Mouse (Mus musculus) liver, embryonic 11.5 days (tissue): ENCODE measurements around the gene Cars. TPM values are rescaled to one million over a fixed set of nuclear protein-coding genes. Genes with fewer than 3 reads are reported as not detected.
A peak's percentile ranks its signal among the peaks of the same experiment; 100 is the strongest.
"Not testable (repeated sequence)": the region's sequence is repeated elsewhere in the genome, so short reads cannot be mapped to it uniquely, and the experiment has no call there.

Source experiments
- ATAC-seq: fragments of 200-750 bp; cut with Nextera tagmentation; replicated peaks from 2 replicates; pipeline ENCODE4 v1.8.0; 2017; ENCODE audit warnings: moderate number of reproducible peaks, mild to moderate bottlenecking, moderate TSS enrichment, moderate library complexity; ENCODE audit not compliant: low FRiP score
- DNase-seq: peaks from one replicate; pipeline ENCODE4 v3.0.0-alpha.2; 2017; ENCODE audit warnings: low spot score
- H3K27ac ChIP-seq: fragments of 300-500 bp; sonication (generic); 2 replicates; pipeline ENCODE4 v1.5.1; 2014; ENCODE audit warnings: mild to moderate bottlenecking, low read depth, low read length, control low read depth
- H3K27me3 ChIP-seq: fragments of 300-500 bp; sonication (generic); replicated peaks from 2 replicates; pipeline ENCODE4 v1.6.1; 2014; ENCODE audit warnings: low read length, mixed read lengths; ENCODE audit not compliant: control insufficient read depth, insufficient read depth
- H3K36me3 ChIP-seq: fragments of 300-500 bp; sonication (generic); 2 replicates; pipeline ENCODE4 v1.6.1; 2014; ENCODE audit warnings: mild to moderate bottlenecking, low read length, moderate library complexity, mixed read lengths; ENCODE audit not compliant: control insufficient read depth, insufficient read depth
- H3K4me1 ChIP-seq: fragments of 300-500 bp; sonication (generic); replicated peaks from 2 replicates; pipeline ENCODE4 v1.6.1; 2014; ENCODE audit warnings: low read length, mixed read lengths; ENCODE audit not compliant: control insufficient read depth, insufficient read depth
- H3K4me2 ChIP-seq: fragments of 300-500 bp; sonication (generic); 2 replicates; pipeline ENCODE4 v1.6.1; 2014; ENCODE audit warnings: mild to moderate bottlenecking, control low read depth, moderate library complexity
- H3K4me3 ChIP-seq: fragments of 300-500 bp; sonication (generic); 2 replicates; pipeline ENCODE4 v1.5.1; 2014; ENCODE audit warnings: low read depth, low read length, control low read depth
- H3K9ac ChIP-seq: fragments of 300-500 bp; sonication (generic); 2 replicates; pipeline ENCODE4 v1.6.1; 2014; ENCODE audit warnings: low read depth, low read length, control low read depth
- H3K9me3 ChIP-seq: fragments of 300-500 bp; sonication (generic); 2 replicates; pipeline ENCODE4 v1.6.1; 2016; ENCODE audit warnings: low read length, inconsistent platforms, mixed read lengths; ENCODE audit not compliant: control insufficient read depth
- WGBS: fragments of 180-500 bp; shearing (Covaris S2); extraction: QIAGEN DNeasy Blood & Tissue Kit; methylation state at CpG from one replicate; pipeline ENCODE4 v1.1.7; 2014; 5-methylcytosine and 5-hydroxymethylcytosine counted together
- polyA plus RNA-seq: library from polyadenylated mRNA; unstranded; fragments of >200 nt; fragmentation: Nextera tagmentation; extraction: Ambion mirVana; gene quantifications from 2 replicates; pipeline ENCODE4 v1.2.1, GENCODE M21; 2014

Cars gene
- 100 and 107 TPM in 2 replicates for polyA plus RNA-seq

DNA sequence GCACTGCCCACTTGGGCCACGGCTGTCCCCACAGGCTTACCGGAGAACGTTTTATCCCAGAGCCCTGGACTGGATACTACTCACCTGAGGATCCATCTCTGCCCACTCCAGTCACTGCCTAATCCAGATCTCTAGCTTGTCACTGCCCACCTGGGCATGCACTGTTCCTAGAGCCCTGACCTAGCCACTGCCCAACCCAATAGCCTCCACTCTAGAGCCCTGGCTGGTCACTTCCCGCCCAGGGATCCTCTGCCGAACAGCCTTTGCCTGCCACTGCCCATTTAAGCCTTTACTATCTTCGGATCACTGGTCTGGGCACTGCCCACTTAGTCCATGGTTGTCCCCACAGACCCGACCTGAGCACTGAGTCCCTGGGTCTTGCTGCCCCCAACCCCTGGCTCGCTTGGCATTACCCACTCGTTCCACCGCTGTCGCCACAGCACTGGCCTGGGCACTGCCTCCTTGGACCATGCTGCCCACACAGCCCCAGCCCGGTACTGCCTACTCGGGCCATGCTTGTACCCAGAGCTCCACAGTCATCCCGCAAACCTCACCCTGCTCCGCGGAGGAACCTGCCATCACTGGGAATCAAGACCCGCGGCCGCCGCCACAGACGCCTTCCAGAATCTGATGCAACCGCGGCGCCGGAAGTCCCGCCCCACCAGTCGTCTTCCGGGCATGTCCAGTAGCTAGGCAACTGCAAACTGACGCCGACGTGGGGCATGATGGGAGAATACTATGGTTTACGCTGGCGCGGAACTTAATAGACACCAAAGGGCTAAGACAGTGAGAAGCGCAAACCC lies at the start of gene Cars:
Gene Cars (minus strand): TSS at position 663 of the 803 bp plus-strand sequence.
- H3K9ac ChIP-seq = peak within 1 kb of the TSS; percentile 94
- H3K4me1 ChIP-seq = peaks cover 8% of the 10 kb centered on the region
- peak within 1 kb of the TSS; percentile 73 for H3K27ac ChIP-seq
- H3K9me3 ChIP-seq = no peaks in the 10 kb centered on the region
- 1% methylated on average over 35 of the region's 35 CpGs for WGBS
- no peaks in the 10 kb centered on the region for H3K27me3 ChIP-seq
- peak within 1 kb of the TSS; percentile 99 for H3K4me3 ChIP-seq
- ATAC-seq = peak; percentile 99
- H3K4me2 ChIP-seq = peak within 1 kb of the TSS; percentile 97
- peaks cover 6% of the 10 kb centered on the region; the same call in 1 of the 2 replicates for H3K36me3 ChIP-seq
- DNase-seq = peak; percentile 93

- H3K27ac ChIP-seq = no peak within 1 kb of the TSS
- no peaks in the 10 kb centered on the region; the same call in 1 of the 2 replicates for H3K27me3 ChIP-seq
- no peaks in the 10 kb centered on the region for H3K36me3 ChIP-seq
- H3K4me2 ChIP-seq = peak within 1 kb of the TSS; percentile 93
- DNase-seq = peak; percentile 77
- peak within 1 kb of the TSS; percentile 53 for H3K9ac ChIP-seq
- H3K4me1 ChIP-seq = no peaks in the 10 kb centered on the region
- H3K9me3 ChIP-seq = no peaks in the 10 kb centered on the region
- peak within 1 kb of the TSS; percentile 63 for H3K4me3 ChIP-seq
- 6% methylated on average over 39 of the region's 39 CpGs for WGBS
- ATAC-seq = peak; percentile 88
These were observed 49.3 kb upstream of the Cars start, which contains the start of gene Tnfrsf22 for GRCm38 (mm10) chr7:143649034-143649768. Gene Tnfrsf22 (minus strand): TSS chr7:143649661.

- not testable (repeated sequence) for H3K4me1 ChIP-seq, DNase-seq
- 73% methylated on average over 2 of the region's 2 CpGs for WGBS
These were observed 44.1 kb upstream of the Cars start for GRCm38 (mm10) chr7:143643949-143644348.

GRCm38 (mm10) chr7:143636674-143637073 lies 36.8 kb upstream of the Cars start:
- Histone ChIP-seq H3K4me3 (no peak overlapping the region), H3K9ac (no peak overlapping the region), H3K27me3 (no peaks in the 10 kb centered on the region), H3K4me2 (no peak overlapping the region), H3K4me1 (no peaks in the 10 kb centered on the region), H3K27ac (no peak overlapping the region), H3K9me3 (no peaks in the 10 kb centered on the region), H3K36me3 (no peaks in the 10 kb centered on the region)
- no peak for ATAC-seq
- 76% methylated on average over 1 of the region's 1 CpGs for WGBS
- no peak for DNase-seq

More at GRCm38 (mm10) chr7:143643949-143644348, 44.1 kb upstream of the Cars start:
- not testable (repeated sequence) for H3K9ac ChIP-seq, H3K4me2 ChIP-seq, ATAC-seq, H3K36me3 ChIP-seq, H3K4me3 ChIP-seq, H3K27me3 ChIP-seq, H3K9me3 ChIP-seq, H3K27ac ChIP-seq

- H3K27me3 ChIP-seq = no peaks in the 10 kb centered on the region
- no peak overlapping the region for H3K27ac ChIP-seq
- DNase-seq (no peak), ATAC-seq (no peak)
- 61% methylated on average over 2 of the region's 2 CpGs for WGBS
- H3K4me1 ChIP-seq = no peaks in the 10 kb centered on the region
- no peak overlapping the region for H3K9ac ChIP-seq
- no peak overlapping the region for H3K4me3 ChIP-seq
- H3K4me2 ChIP-seq = no peak overlapping the region
- H3K9me3 ChIP-seq = no peaks in the 10 kb centered on the region
- no peaks in the 10 kb centered on the region for H3K36me3 ChIP-seq
These were observed 31.6 kb upstream of the Cars start for GRCm38 (mm10) chr7:143631503-143631902.

- Histone ChIP-seq H3K9ac (no peak overlapping the region), H3K9me3 (no peaks in the 10 kb centered on the region), H3K4me1 (no peaks in the 10 kb centered on the region), H3K4me3 (no peak overlapping the region), H3K36me3 (no peaks in the 10 kb centered on the region), H3K27me3 (no peaks in the 10 kb centered on the region), H3K27ac (no peak overlapping the region), H3K4me2 (no peak overlapping the region)
- WGBS = 50% methylated on average over 1 of the region's 1 CpGs
- no peak for DNase-seq
- no peak for ATAC-seq
These were observed 29.6 kb upstream of the Cars start for GRCm38 (mm10) chr7:143629501-143629900.

DNA sequence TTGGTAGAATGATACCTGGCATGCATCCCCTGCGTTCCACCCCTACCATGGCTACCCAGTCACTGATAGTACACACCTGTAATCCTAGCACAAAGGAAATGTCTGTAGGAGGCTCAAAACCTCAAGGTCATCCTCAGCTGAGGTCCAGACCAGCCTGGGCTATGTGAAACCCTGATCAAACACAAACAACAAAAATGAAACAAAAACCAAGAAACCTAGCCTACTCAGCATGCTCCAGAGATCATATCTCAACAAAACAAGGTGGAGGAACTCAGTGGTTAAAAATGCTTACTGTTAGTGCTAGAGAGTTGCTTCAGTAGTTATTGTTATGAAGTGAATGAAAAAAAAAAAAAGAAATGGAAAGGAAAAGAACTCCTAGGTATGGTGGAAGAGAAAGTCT lies 28.6 kb upstream of the Cars start, which contains the start of gene Tnfrsf26:
Gene Tnfrsf26 (minus strand): TSS at position 183 of the 400 bp plus-strand sequence.
- Histone ChIP-seq H3K4me2 (no peak within 1 kb of the TSS), H3K9me3 (no peaks in the 10 kb centered on the region), H3K27me3 (no peaks in the 10 kb centered on the region), H3K4me3 (no peak within 1 kb of the TSS), H3K9ac (no peak within 1 kb of the TSS), H3K36me3 (no peaks in the 10 kb centered on the region), H3K27ac (no peak within 1 kb of the TSS), H3K4me1 (no peaks in the 10 kb centered on the region)
- DNase-seq (no peak), ATAC-seq (no peak)
- WGBS = 96% methylated on average over 1 of the region's 1 CpGs

DNA sequence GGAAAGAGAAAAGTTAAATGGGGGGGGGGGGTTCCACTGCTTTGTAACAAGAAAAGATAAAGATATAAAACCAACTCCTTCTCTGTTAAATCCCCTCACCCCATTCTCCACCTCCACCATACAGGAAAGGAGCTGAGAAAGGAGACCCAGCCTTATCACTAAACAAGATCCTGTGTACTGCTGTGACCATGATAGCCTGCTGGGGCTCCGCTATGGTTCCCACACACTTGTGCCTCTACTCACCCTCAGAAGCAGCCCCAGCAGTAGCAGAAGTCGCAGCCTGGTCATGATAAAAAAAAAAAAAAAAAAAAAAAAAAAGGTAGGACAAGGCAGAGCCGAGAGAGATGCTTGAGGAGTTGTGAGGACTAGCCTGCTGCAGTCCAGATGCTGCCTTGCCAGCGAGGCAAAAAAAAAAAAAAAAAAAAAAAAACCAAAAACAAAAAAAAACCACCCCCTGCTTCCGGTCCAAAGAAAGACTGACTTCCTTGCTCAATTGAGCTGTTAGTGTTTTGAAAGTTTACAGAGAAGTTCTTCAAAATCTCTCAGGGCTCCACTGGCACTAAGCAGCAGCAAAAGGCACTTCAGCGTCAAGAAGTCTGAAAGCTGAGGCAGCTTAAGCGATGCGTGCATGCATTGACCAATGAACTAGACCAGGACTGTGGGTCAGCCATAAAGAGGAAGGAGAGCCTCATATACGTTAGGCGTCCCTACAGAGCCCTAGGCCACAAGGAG lies 27.8 kb upstream of the Cars start:
- H3K4me1 ChIP-seq = no peaks in the 10 kb centered on the region
- H3K4me2 ChIP-seq = no peak overlapping the region
- H3K27ac ChIP-seq = no peak overlapping the region
- no peaks in the 10 kb centered on the region for H3K9me3 ChIP-seq
- no peak overlapping the region for H3K4me3 ChIP-seq
- no peaks in the 10 kb centered on the region for H3K36me3 ChIP-seq
- DNase-seq (no peak), ATAC-seq (0 out of 2 replicates have a peak, but pooled peaks have one; percentile 57)
- WGBS = 40% methylated on average over 10 of the region's 10 CpGs
- H3K27me3 ChIP-seq = no peaks in the 10 kb centered on the region
- no peak overlapping the region for H3K9ac ChIP-seq
